Mouse (Mus musculus) liver, adult 2 months (tissue): ENCODE measurements around the gene Cpn2. TPM values are rescaled to one million over a fixed set of nuclear protein-coding genes. Genes with fewer than 3 reads are reported as not detected.
A peak's percentile ranks its signal among the peaks of the same experiment; 100 is the strongest.

Experiments
- DNase-seq: peaks from one replicate; pipeline ENCODE4 v3.0.0-alpha.2; 2011; ENCODE audit warnings: low read depth, low spot score; ENCODE audit errors: extremely low read depth
- H3K27ac ChIP-seq: fragments of 200-500 bp; replicated peaks from 2 replicates; pipeline ENCODE4 v1.5.1; 2012; ENCODE audit warnings: low read depth, mild to moderate bottlenecking, control low read depth, inconsistent platforms, low read length; ENCODE audit not compliant: insufficient read depth
- H3K27me3 ChIP-seq: fragments of 200-500 bp; 2 replicates; pipeline ENCODE4 v1.6.1; 2012; ENCODE audit warnings: mild to moderate bottlenecking, moderate library complexity, low read length, inconsistent platforms; ENCODE audit not compliant: control insufficient read depth, insufficient read depth
- H3K36me3 ChIP-seq: fragments of 200-500 bp; 2 replicates; pipeline ENCODE4 v1.6.1; 2012; ENCODE audit warnings: low read length, inconsistent platforms; ENCODE audit not compliant: control insufficient read depth, insufficient read depth
- H3K4me1 ChIP-seq: fragments of 200-500 bp; 2 replicates; pipeline ENCODE4 v1.6.1; 2011; ENCODE audit warnings: low read length; ENCODE audit not compliant: control insufficient read depth, insufficient read depth
- H3K4me3 ChIP-seq: fragments of 200-500 bp; 2 replicates; pipeline ENCODE4 v1.5.1; 2011; ENCODE audit warnings: low read depth, mild to moderate bottlenecking, control low read depth, low read length, moderate library complexity; ENCODE audit not compliant: insufficient read depth
- H3K79me2 ChIP-seq: fragments of 200-500 bp; 2 replicates; pipeline ENCODE4 v1.6.1; 2012; ENCODE audit warnings: inconsistent platforms, mild to moderate bottlenecking, low read length, moderate library complexity; ENCODE audit not compliant: control insufficient read depth, insufficient read depth
- H3K9ac ChIP-seq: fragments of 200-500 bp; 2 replicates; pipeline ENCODE4 v1.6.1; 2012; ENCODE audit warnings: low read depth, mild to moderate bottlenecking, control low read depth, inconsistent platforms, low read length
- CTCF ChIP-seq: fragments of 200-500 bp; IDR thresholded peaks from 2 replicates; pipeline ENCODE4 v1.5.1; 2011; ENCODE audit warnings: low read depth, low read length, control low read depth
- POLR2A ChIP-seq: fragments of 200-500 bp; IDR thresholded peaks from 2 replicates; pipeline ENCODE4 v1.6.1; 2011; ENCODE audit warnings: low read length, control low read depth; ENCODE audit not compliant: insufficient read depth; ENCODE audit errors: extremely low read depth
- WGBS: fragments of 180-500 bp; shearing (Covaris S2); methylation state at CpG from one replicate; pipeline ENCODE4 v1.1.7; 2018; 5-methylcytosine and 5-hydroxymethylcytosine counted together
- polyA plus RNA-seq: library from polyadenylated mRNA; depleted of rRNA; stranded (reverse); fragments of >200 nt; gene quantifications from 2 replicates; pipeline ENCODE4 v1.2.3, GENCODE M21; 2012; rRNA removed
- total RNA-seq: library from RNA; depleted of rRNA; stranded (reverse); fragments of >200 nt; gene quantifications from 2 replicates; pipeline ENCODE4 v1.2.3, GENCODE M21; 2014; rRNA removed

Cpn2 gene
- total RNA-seq = 137 and 158 TPM in 2 replicates
- 263 and 285 TPM in 2 replicates for polyA plus RNA-seq

- Histone ChIP-seq H3K27ac (peak within 1 kb of the TSS; percentile 96), H3K4me1 (peaks cover 18% of the 10 kb centered on the region), H3K36me3 (no peaks in the 10 kb centered on the region), H3K9ac (peak within 1 kb of the TSS; percentile 99), H3K4me3 (peak within 1 kb of the TSS; percentile 96), H3K79me2 (peaks cover 11% of the 10 kb centered on the region; the same call in 1 of the 2 replicates), H3K27me3 (no peaks in the 10 kb centered on the region)
- TF ChIP-seq POLR2A (peak; percentile 69; the same call in 1 of the 2 replicates), CTCF (no peak)
- peak; percentile 93 for DNase-seq
- WGBS = 19% methylated on average over 5 of the region's 5 CpGs
Observed at GRCm38 (mm10) chr16:30267359-30267758, at the start of gene Cpn2. Gene Cpn2, minus strand, starts transcription at chr16:30267499.

GRCm38 (mm10) chr16:30314236-30314635 lies 46.9 kb upstream of the Cpn2 start:
- TF ChIP-seq POLR2A = no peak
- TF ChIP-seq CTCF = peak; percentile 50

GRCm38 (mm10) chr16:30310647-30311046 lies 43.3 kb upstream of the Cpn2 start, which contains the start of gene Gp5:
Gene Gp5, minus strand, starts transcription at chr16:30310779.
- H3K27me3 ChIP-seq = no peaks in the 10 kb centered on the region
- H3K4me3 ChIP-seq = no peak within 1 kb of the TSS
- H3K9ac ChIP-seq = no peak within 1 kb of the TSS
- TF ChIP-seq POLR2A (no peak), CTCF (no peak)
- peaks cover 9% of the 10 kb centered on the region for H3K36me3 ChIP-seq
- H3K79me2 ChIP-seq = no peaks in the 10 kb centered on the region
- no peak within 1 kb of the TSS for H3K27ac ChIP-seq
- peaks cover 17% of the 10 kb centered on the region for H3K4me1 ChIP-seq
- no peak for DNase-seq

More at GRCm38 (mm10) chr16:30314236-30314635, 46.9 kb upstream of the Cpn2 start:
- H3K36me3 ChIP-seq = peaks cover 29% of the 10 kb centered on the region
- peaks cover 11% of the 10 kb centered on the region for H3K4me1 ChIP-seq
- no peaks in the 10 kb centered on the region for H3K79me2 ChIP-seq
- H3K27ac ChIP-seq = no peak overlapping the region
- peak; percentile 45 for DNase-seq
- H3K9ac ChIP-seq = no peak overlapping the region
- no peak overlapping the region for H3K4me3 ChIP-seq
- no peaks in the 10 kb centered on the region for H3K27me3 ChIP-seq

- TF ChIP-seq POLR2A (no peak), CTCF (no peak)
- H3K4me1 ChIP-seq = peaks cover 17% of the 10 kb centered on the region
- peaks cover 6% of the 10 kb centered on the region; the same call in 1 of the 2 replicates for H3K36me3 ChIP-seq
- peak; percentile 81 for DNase-seq
- WGBS = 28% methylated on average over 8 of the region's 8 CpGs
- no peak overlapping the region for H3K4me3 ChIP-seq
- H3K27me3 ChIP-seq = no peaks in the 10 kb centered on the region
- H3K79me2 ChIP-seq = no peaks in the 10 kb centered on the region
- H3K9ac ChIP-seq = no peak overlapping the region
- no peak overlapping the region for H3K27ac ChIP-seq
Observed at GRCm38 (mm10) chr16:30310171-30310515, 42.8 kb upstream of the Cpn2 start.

GRCm38 (mm10) chr16:30309395-30310170 lies 42.3 kb upstream of the Cpn2 start:
- peak; percentile 46 for DNase-seq
- Histone ChIP-seq H3K9ac (no peak overlapping the region), H3K27ac (no peak overlapping the region), H3K27me3 (no peaks in the 10 kb centered on the region), H3K79me2 (no peaks in the 10 kb centered on the region), H3K36me3 (peaks cover 3% of the 10 kb centered on the region; the same call in 1 of the 2 replicates), H3K4me3 (no peak overlapping the region), H3K4me1 (peaks cover 17% of the 10 kb centered on the region)
- WGBS = 9% methylated on average over 34 of the region's 34 CpGs
- TF ChIP-seq CTCF = no peak
- no peak for TF ChIP-seq POLR2A
